Mouse (Mus musculus): ENCODE measurements around the gene Tcf20. TPM values are rescaled to one million over a fixed set of nuclear protein-coding genes. Genes with fewer than 3 reads are reported as not detected.

Gene Tcf20
- polyA plus RNA-seq, 1 experiment, result 20.0 TPM

- H3K4me3 ChIP-seq (ENCODE audit: low read depth, low read length), result peak overlapping the region; percentile 92; the same call in 1 of the 2 replicates
- no peak overlapping the region for H3K27ac ChIP-seq (ENCODE audit: insufficient read depth, low read depth, low read length)
- no peak for TF ChIP-seq POLR2A (IDR thresholded peaks at IDR 0.05; ENCODE audit: low read depth, low read length)
- no peak for TF ChIP-seq CTCF (IDR thresholded peaks at IDR 0.05; ENCODE audit: extremely low read depth, insufficient read length, insufficient replicate concordance, low read depth, low read length)
- H3K4me1 ChIP-seq (ENCODE audit: control insufficient read depth, insufficient read depth, insufficient read length, low read length), result peaks cover 3% of the 10 kb centered on the region; the same call in 1 of the 2 replicates
- no peaks in the 10 kb centered on the region for H3K36me3 ChIP-seq (ENCODE audit: control insufficient read depth, insufficient read depth, low read length)
- 28% methylated on average over 3 of the region's 3 CpGs for WGBS
- no peaks in the 10 kb centered on the region for H3K27me3 ChIP-seq (ENCODE audit: control insufficient read depth, insufficient read depth, low read length)
Observed at GRCm38 (mm10) chr15:82900331-82900730, 87.3 kb downstream of the Tcf20 start.

GRCm38 (mm10) chr15:82899676-82900301, 87.9 kb downstream of the Tcf20 start:
- Histone ChIP-seq H3K27me3 (ENCODE audit: control insufficient read depth, insufficient read depth, low read length) (no peaks in the 10 kb centered on the region), H3K4me3 (ENCODE audit: low read depth, low read length) (peak overlapping the region; percentile 92), H3K36me3 (ENCODE audit: control insufficient read depth, insufficient read depth, low read length) (no peaks in the 10 kb centered on the region), H3K27ac (ENCODE audit: insufficient read depth, low read depth, low read length) (peak overlapping the region; percentile 41; the same call in 1 of the 2 replicates), H3K4me1 (ENCODE audit: control insufficient read depth, insufficient read depth, insufficient read length, low read length) (peaks cover 3% of the 10 kb centered on the region; the same call in 1 of the 2 replicates)
- no peak for TF ChIP-seq CTCF (IDR thresholded peaks at IDR 0.05; ENCODE audit: extremely low read depth, insufficient read length, insufficient replicate concordance, low read depth, low read length)
- TF ChIP-seq POLR2A (IDR thresholded peaks at IDR 0.05; ENCODE audit: low read depth, low read length), result peak; percentile 87
- WGBS, result 1% methylated on average over 52 of the region's 56 CpGs

GRCm38 (mm10) chr15:82898740-82899675, 88.7 kb downstream of the Tcf20 start:
- H3K4me1 ChIP-seq (ENCODE audit: control insufficient read depth, insufficient read depth, insufficient read length, low read length), result peaks cover 3% of the 10 kb centered on the region; the same call in 1 of the 2 replicates
- H3K27ac ChIP-seq (ENCODE audit: insufficient read depth, low read depth, low read length), result peak overlapping the region; percentile 41; the same call in 1 of the 2 replicates
- H3K4me3 ChIP-seq (ENCODE audit: low read depth, low read length), result peak overlapping the region; percentile 92
- H3K27me3 ChIP-seq (ENCODE audit: control insufficient read depth, insufficient read depth, low read length), result no peaks in the 10 kb centered on the region
- TF ChIP-seq CTCF (IDR thresholded peaks at IDR 0.05; ENCODE audit: extremely low read depth, insufficient read length, insufficient replicate concordance, low read depth, low read length) (no peak), POLR2A (IDR thresholded peaks at IDR 0.05; ENCODE audit: low read depth, low read length) (no peak)
- WGBS, result under 1% methylated on average over 87 of the region's 98 CpGs
- H3K36me3 ChIP-seq (ENCODE audit: control insufficient read depth, insufficient read depth, low read length), result no peaks in the 10 kb centered on the region

DNA sequence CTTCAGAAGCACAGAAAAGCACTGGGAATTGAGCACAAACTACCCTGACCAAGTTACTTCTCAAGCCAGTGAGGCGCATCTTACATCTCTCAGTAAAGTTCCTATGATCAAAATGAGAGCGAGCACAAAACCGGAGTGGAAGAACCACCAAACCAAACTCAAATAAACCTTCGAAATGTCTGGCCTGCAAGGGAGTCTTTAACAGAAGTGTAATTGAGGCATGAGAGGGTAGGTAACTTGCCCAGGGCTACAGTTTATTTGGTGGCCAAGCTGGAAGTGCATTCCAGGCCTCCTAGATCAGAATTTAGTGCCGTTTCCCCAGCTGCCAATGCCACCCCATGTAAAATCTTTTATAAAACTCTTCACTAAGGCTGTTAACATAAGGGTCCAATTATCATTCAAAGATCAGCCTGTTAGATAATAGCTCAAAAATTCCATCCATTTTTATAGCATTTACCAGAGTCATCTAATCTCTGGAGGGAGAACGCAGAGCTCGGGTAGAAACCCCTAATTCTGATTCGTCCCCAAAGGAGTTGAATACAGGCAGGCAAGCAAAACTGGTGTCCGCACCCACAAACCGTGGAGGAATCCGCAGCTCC, 89.4 kb downstream of the Tcf20 start:
- H3K27me3 ChIP-seq (ENCODE audit: control insufficient read depth, insufficient read depth, low read length), result no peaks in the 10 kb centered on the region
- H3K4me3 ChIP-seq (ENCODE audit: low read depth, low read length), result peak overlapping the region; percentile 92
- TF ChIP-seq CTCF (IDR thresholded peaks at IDR 0.05; ENCODE audit: extremely low read depth, insufficient read length, insufficient replicate concordance, low read depth, low read length) (no peak), POLR2A (IDR thresholded peaks at IDR 0.05; ENCODE audit: low read depth, low read length) (no peak)
- H3K27ac ChIP-seq (ENCODE audit: insufficient read depth, low read depth, low read length), result no peak overlapping the region
- peaks cover 6% of the 10 kb centered on the region; the same call in 1 of the 2 replicates for H3K4me1 ChIP-seq (ENCODE audit: control insufficient read depth, insufficient read depth, insufficient read length, low read length)
- no peaks in the 10 kb centered on the region for H3K36me3 ChIP-seq (ENCODE audit: control insufficient read depth, insufficient read depth, low read length)
- WGBS, result 21% methylated on average over 11 of the region's 11 CpGs

DNA sequence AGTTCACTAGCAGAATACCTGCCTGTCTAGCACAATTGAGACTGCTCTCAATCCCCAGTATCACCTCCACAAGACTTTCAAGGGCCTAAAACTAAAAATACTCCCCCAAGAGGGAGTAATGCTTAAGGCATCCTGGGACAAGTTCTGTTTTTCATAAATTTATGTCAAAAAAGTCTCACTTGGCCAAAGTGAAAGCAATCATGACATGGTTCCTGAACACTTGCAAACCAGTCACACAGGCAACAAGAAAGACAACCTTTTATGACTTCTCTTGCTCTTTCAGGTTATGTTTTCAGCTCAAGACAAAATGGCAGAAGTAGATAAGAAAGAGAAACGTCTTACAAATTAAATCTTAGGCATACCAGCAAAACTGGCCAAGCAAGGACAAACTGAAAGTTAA, 91.3 kb downstream of the Tcf20 start:
- no peaks in the 10 kb centered on the region for H3K27me3 ChIP-seq (ENCODE audit: control insufficient read depth, insufficient read depth, low read length)
- H3K27ac ChIP-seq (ENCODE audit: insufficient read depth, low read depth, low read length), result no peak overlapping the region
- whole genome bisulfite sequencing, result 28% methylated on average over 1 of the region's 1 CpGs
- H3K4me3 ChIP-seq (ENCODE audit: low read depth, low read length), result no peak overlapping the region
- no peaks in the 10 kb centered on the region for H3K36me3 ChIP-seq (ENCODE audit: control insufficient read depth, insufficient read depth, low read length)
- peaks cover 6% of the 10 kb centered on the region; the same call in 1 of the 2 replicates for H3K4me1 ChIP-seq (ENCODE audit: control insufficient read depth, insufficient read depth, insufficient read length, low read length)
- TF ChIP-seq CTCF (IDR thresholded peaks at IDR 0.05; ENCODE audit: extremely low read depth, insufficient read length, insufficient replicate concordance, low read depth, low read length), result no peak
- TF ChIP-seq POLR2A (IDR thresholded peaks at IDR 0.05; ENCODE audit: low read depth, low read length), result no peak

- no peak overlapping the region for H3K27ac ChIP-seq (ENCODE audit: insufficient read depth, low read depth, low read length)
Observed at GRCm38 (mm10) chr15:82890470-82890869, 97.2 kb downstream of the Tcf20 start.

More at GRCm38 (mm10) chr15:82890470-82890869, 97.2 kb downstream of the Tcf20 start:
- no peak for TF ChIP-seq POLR2A (IDR thresholded peaks at IDR 0.05; ENCODE audit: low read depth, low read length)
- TF ChIP-seq CTCF (IDR thresholded peaks at IDR 0.05; ENCODE audit: extremely low read depth, insufficient read length, insufficient replicate concordance, low read depth, low read length), result no peak
- Histone ChIP-seq H3K27me3 (ENCODE audit: control insufficient read depth, insufficient read depth, low read length) (no peaks in the 10 kb centered on the region), H3K4me3 (ENCODE audit: low read depth, low read length) (no peak overlapping the region), H3K36me3 (ENCODE audit: control insufficient read depth, insufficient read depth, low read length) (no peaks in the 10 kb centered on the region), H3K4me1 (ENCODE audit: control insufficient read depth, insufficient read depth, insufficient read length, low read length) (peaks cover 3% of the 10 kb centered on the region; the same call in 1 of the 2 replicates)

Measured in small intestine, adult 2 months (tissue).